Comparison of ENCODE assay signal across 10 mouse cellular contexts in genomic region chr8:94814556-94814955, GRCm38 (mm10). TPM values are rescaled to one million over a fixed set of nuclear protein-coding genes. Genes with fewer than 3 reads are reported as not detected.
DNase-seq lines count a peak whose midpoint lies in the region; ATAC-seq and TF ChIP-seq lines count a peak whose summit lies in the region.
"Had no signal": no experiment of that assay in that cellular context is flagged by ENCODE, and none has a peak within 500 bp of the region (broad histone marks: within the 10 kb centered on the region; RNA-seq: fewer than 3 reads in every experiment).

No protein-coding gene starts in this region.

- H3ac ChIP-seq in C2C12 (ENCODE audit: control insufficient read depth, insufficient read length, low read depth): no peak overlapping the region

- H3K27me3 ChIP-seq in C2C12 (ENCODE audit: control insufficient read depth, insufficient read depth, insufficient read length): no peaks in the 10 kb centered on the region
- no peaks in the 10 kb centered on the region; the same call in 1 of the 2 replicates for H3K27me3 ChIP-seq in G1E (ENCODE audit: insufficient read depth, low read length)
- no peaks in the 10 kb centered on the region for H3K27me3 ChIP-seq in limb, embryonic 10.5 days (ENCODE audit: low read depth, poor library complexity, severe bottlenecking)
- 0 out of 2 replicates have a peak, but pooled peaks cover 6% of the 10 kb centered on the region for H3K27me3 ChIP-seq in heart, embryonic 10.5 days (ENCODE audit: insufficient read depth, poor library complexity, severe bottlenecking)

- no peak overlapping the region for H3K27ac ChIP-seq in limb, embryonic 10.5 days
- no peak overlapping the region for H3K27ac ChIP-seq in heart, embryonic 10.5 days

- H3K79me3 ChIP-seq in C2C12 (ENCODE audit: low read depth): no peaks in the 10 kb centered on the region

- H3K79me2 ChIP-seq in C2C12 (ENCODE audit: control insufficient read depth, insufficient read depth): no peaks in the 10 kb centered on the region

- WGBS in limb, embryonic 10.5 days: 0% methylated on average over 1 of the region's 1 CpGs
- 0% methylated on average over 1 of the region's 1 CpGs for WGBS in heart, embryonic 10.5 days

- H3K4me1 ChIP-seq in G1E (ENCODE audit: insufficient read depth, low read depth, low read length): no peaks in the 10 kb centered on the region
- 0 out of 2 replicates have a peak, but pooled peaks cover 3% of the 10 kb centered on the region for H3K4me1 ChIP-seq in limb, embryonic 10.5 days
- peaks cover 15% of the 10 kb centered on the region for H3K4me1 ChIP-seq in heart, embryonic 10.5 days

- peak; percentile 16 for TF ChIP-seq CTCF in C2C12 (IDR thresholded peaks at IDR 0.05; ENCODE audit: control insufficient read depth, insufficient read depth, insufficient read length)
- peak; percentile 48; the same call in 1 of the 2 replicates for TF ChIP-seq CTCF in G1E (IDR thresholded peaks at IDR 0.05; ENCODE audit: low read depth, low read length)

- H3K9me3 ChIP-seq in G1E (replicated peaks): no peaks in the 10 kb centered on the region
- H3K9me3 ChIP-seq in limb, embryonic 10.5 days (replicated peaks): no peaks in the 10 kb centered on the region
- no peaks in the 10 kb centered on the region for H3K9me3 ChIP-seq in heart, embryonic 10.5 days

- H3K36me3 ChIP-seq in C2C12 (ENCODE audit: control insufficient read depth, insufficient read depth) (peaks cover 13% of the 10 kb centered on the region), G1E (replicated peaks) (peaks cover 28% of the 10 kb centered on the region)
- no peaks in the 10 kb centered on the region for H3K36me3 ChIP-seq in limb, embryonic 10.5 days
- H3K36me3 ChIP-seq in heart, embryonic 10.5 days: no peaks in the 10 kb centered on the region

- no peak overlapping the region for H3K4me3 ChIP-seq in C2C12 (ENCODE audit: insufficient read depth, poor library complexity, severe bottlenecking)
- H3K4me3 ChIP-seq in G1E (ENCODE audit: low read depth, low read length): no peak overlapping the region
- no peak overlapping the region for H3K4me3 ChIP-seq in limb, embryonic 10.5 days
- H3K4me3 ChIP-seq in heart, embryonic 10.5 days: no peak overlapping the region

- DNase-seq in kidney, postnatal 10 days: peak; percentile 50
- no peak for DNase-seq in kidney, adult 18-20 months
- no peak for DNase-seq in G1E (ENCODE audit: low spot score)
- DNase-seq in limb, embryonic 10.5 days (ENCODE audit: low spot score): peak; percentile 53
- DNase-seq in right cerebral cortex, postnatal 14 days: no peak
- DNase-seq in Muller cell, postnatal 12 days (ENCODE audit: inconsistent ontology term): no peak
- DNase-seq in heart, embryonic 10.5 days (ENCODE audit: low spot score): no peak

- ATAC-seq in G1E (ENCODE audit: extremely low read depth, insufficient number of reproducible peaks, low FRiP score, poor library complexity, severe bottlenecking): no peak

TF ChIP-seq in C2C12, 6 proteins besides CTCF, POLR2A, EP300 and RAD21:
- TF ChIP-seq USF1 (IDR thresholded peaks at IDR 0.05; ENCODE audit: low read depth): no peak
- no peak for TF ChIP-seq MAX (IDR thresholded peaks at IDR 0.05)
- TF ChIP-seq CEBPB (IDR thresholded peaks at IDR 0.05; ENCODE audit: low read depth): no peak
- no peak for TF ChIP-seq MYOG (IDR thresholded peaks at IDR 0.05; ENCODE audit: control insufficient read depth, extremely low read depth, insufficient read length)
- no peak for TF ChIP-seq FOSL1 (IDR thresholded peaks at IDR 0.05; ENCODE audit: insufficient read depth, low read length, poor library complexity, severe bottlenecking)
- no peak for TF ChIP-seq MYOD1 (IDR thresholded peaks at IDR 0.05; ENCODE audit: control insufficient read depth, insufficient read length, low read depth)

RNA-seq across cellular contexts. Expression of gene Ccl17, which starts 4.3 kb away (rescaled TPM):
- polyA plus RNA-seq in C2C12 (2012; fragmentation: generic; extraction: Trizol) (0.55 TPM), G1E (2012) (not detected in 2 replicates)
- total RNA-seq in G1E (2014; fragmentation: Nextera tagmentation) (not detected in 2 replicates), G1E (2017) (not detected in 2 replicates)
- polyA plus RNA-seq in limb, embryonic 10.5 days (2016; fragmentation: Nextera tagmentation; extraction: Ambion mirVana): not detected in 2 replicates
- polyA plus RNA-seq in heart, embryonic 10.5 days (2016; fragmentation: Nextera tagmentation; extraction: Ambion mirVana): 0.57 and 0.63 TPM in 2 replicates
- total RNA-seq: heart, postnatal 14 days had no signal
- polyA plus RNA-seq: liver, embryonic 16.5 days had no signal

RNA-seq across cellular contexts. Expression of gene Coq9, which starts 23.6 kb away (rescaled TPM):
- polyA plus RNA-seq in C2C12 (2012; fragmentation: generic; extraction: Trizol) (44.0 TPM), G1E (2012) (109 and 133 TPM in 2 replicates)
- total RNA-seq in G1E (2014; fragmentation: Nextera tagmentation) (60.7 and 68.8 TPM in 2 replicates), G1E (2017) (38.2 and 49.3 TPM in 2 replicates)
- polyA plus RNA-seq in limb, embryonic 10.5 days (2016; fragmentation: Nextera tagmentation; extraction: Ambion mirVana): 51.2 and 65.5 TPM in 2 replicates
- polyA plus RNA-seq in heart, embryonic 10.5 days (2016; fragmentation: Nextera tagmentation; extraction: Ambion mirVana): 97.9 and 129 TPM in 2 replicates

RNA-seq across cellular contexts. Expression of gene Ciapin1, which starts 23.6 kb away (rescaled TPM):
- polyA plus RNA-seq in C2C12 (2012; fragmentation: generic; extraction: Trizol) (115 TPM), G1E (2012) (450 and 629 TPM in 2 replicates)
- total RNA-seq in G1E (2014; fragmentation: Nextera tagmentation) (56.3 and 75.9 TPM in 2 replicates), G1E (2017) (54.0 and 61.0 TPM in 2 replicates)
- polyA plus RNA-seq in limb, embryonic 10.5 days (2016; fragmentation: Nextera tagmentation; extraction: Ambion mirVana): 195 and 198 TPM in 2 replicates
- polyA plus RNA-seq in heart, embryonic 10.5 days (2016; fragmentation: Nextera tagmentation; extraction: Ambion mirVana): 148 and 158 TPM in 2 replicates

RNA-seq across cellular contexts. Expression of gene Polr2c, which starts 42.7 kb away (rescaled TPM):
- polyA plus RNA-seq in C2C12 (2012; fragmentation: generic; extraction: Trizol) (124 TPM), G1E (2012) (18.5 and 33.8 TPM in 2 replicates)
- total RNA-seq in G1E (2014; fragmentation: Nextera tagmentation) (92.6 and 95.8 TPM in 2 replicates), G1E (2017) (65.5 and 66.1 TPM in 2 replicates)
- polyA plus RNA-seq in limb, embryonic 10.5 days (2016; fragmentation: Nextera tagmentation; extraction: Ambion mirVana): 201 and 208 TPM in 2 replicates
- 164 and 190 TPM in 2 replicates for polyA plus RNA-seq in heart, embryonic 10.5 days (2016; fragmentation: Nextera tagmentation; extraction: Ambion mirVana)

RNA-seq across cellular contexts. Expression of gene Cx3cl1, which starts 42.7 kb away (rescaled TPM):
- 12.5 TPM for polyA plus RNA-seq in C2C12 (2012; fragmentation: generic; extraction: Trizol)
- total RNA-seq in G1E (2014; fragmentation: Nextera tagmentation): not detected in 2 replicates
- total RNA-seq in G1E (2017): 0.06 and 0.38 TPM in 2 replicates
- polyA plus RNA-seq in G1E (2012): not detected in 2 replicates
- 2.7 and 5.3 TPM in 2 replicates for polyA plus RNA-seq in limb, embryonic 10.5 days (2016; fragmentation: Nextera tagmentation; extraction: Ambion mirVana)
- polyA plus RNA-seq in heart, embryonic 10.5 days (2016; fragmentation: Nextera tagmentation; extraction: Ambion mirVana): 6.2 and 11.0 TPM in 2 replicates

Comparison
In these comparisons a context has a peak if more than half of its experiments do, and no peak if none do; other contexts are left out.
1. DNase-seq: peak in kidney, postnatal 10 days (single experiment) and limb, embryonic 10.5 days (single experiment); none in kidney, adult 18-20 months (single experiment), G1E (single experiment), right cerebral cortex, postnatal 14 days (single experiment), Muller cell, postnatal 12 days (single experiment) and heart, embryonic 10.5 days (single experiment).